Mouse (Mus musculus) small intestine, adult 2 months (tissue): ENCODE measurements around the gene Plcb2. TPM values are rescaled to one million over a fixed set of nuclear protein-coding genes. Genes with fewer than 3 reads are reported as not detected.

Source experiments
- H3K27ac ChIP-seq: fragments of 200-500 bp; 2 replicates; pipeline ENCODE4 v1.5.1; 2012; ENCODE audit warnings: low read depth, low read length, control low read depth, inconsistent platforms; ENCODE audit not compliant: insufficient read depth
- H3K27me3 ChIP-seq: fragments of 200-500 bp; 2 replicates; pipeline ENCODE4 v1.6.1; 2012; ENCODE audit warnings: mild to moderate bottlenecking, moderate library complexity, low read length, inconsistent platforms; ENCODE audit not compliant: control insufficient read depth, insufficient read depth
- H3K36me3 ChIP-seq: fragments of 200-500 bp; 2 replicates; pipeline ENCODE4 v1.6.1; 2012; ENCODE audit warnings: mild to moderate bottlenecking, low read length, control low read depth, inconsistent platforms; ENCODE audit not compliant: control insufficient read depth, insufficient read depth
- H3K4me1 ChIP-seq: fragments of 200-500 bp; 2 replicates; pipeline ENCODE4 v1.6.1; 2012; ENCODE audit warnings: low read length, inconsistent platforms, mixed read lengths; ENCODE audit not compliant: control insufficient read depth, insufficient read depth, insufficient read length
- H3K4me3 ChIP-seq: fragments of 200-500 bp; 2 replicates; pipeline ENCODE4 v1.5.1; 2012; ENCODE audit warnings: low read depth, mild to moderate bottlenecking, control low read depth, inconsistent platforms, low read length, moderate library complexity
- CTCF ChIP-seq: fragments of 200-500 bp; IDR thresholded peaks from 2 replicates; pipeline ENCODE4 v1.5.1; 2012; ENCODE audit warnings: low read depth, mild to moderate bottlenecking, control low read depth, inconsistent platforms, low read length, moderate library complexity, mixed read lengths; ENCODE audit not compliant: insufficient replicate concordance, insufficient read length; ENCODE audit errors: extremely low read depth
- POLR2A ChIP-seq: fragments of 200-500 bp; IDR thresholded peaks from 2 replicates; pipeline ENCODE4 v1.6.1; 2012; ENCODE audit warnings: low read depth, mild to moderate bottlenecking, control low read depth, inconsistent platforms, low read length, moderate library complexity
- WGBS: fragments of 180-500 bp; shearing (Covaris S2); methylation state at CpG from one replicate; pipeline ENCODE4 v1.1.7; 2018; 5-methylcytosine and 5-hydroxymethylcytosine counted together
- polyA plus RNA-seq: library from polyadenylated mRNA; depleted of rRNA; stranded (reverse); fragments of >200 nt; gene quantifications from 2 replicates; pipeline ENCODE4 v1.2.3, GENCODE M21; 2012

Plcb2 gene
- polyA plus RNA-seq, 1 experiment, result 6.2 TPM

- H3K27ac ChIP-seq, result 0 out of 2 replicates have a peak overlapping the region, but pooled peaks have one; percentile 46
- no peak overlapping the region for H3K4me3 ChIP-seq
- no peaks in the 10 kb centered on the region for H3K27me3 ChIP-seq
- peaks cover 3% of the 10 kb centered on the region; the same call in 1 of the 2 replicates for H3K36me3 ChIP-seq
- no peaks in the 10 kb centered on the region for H3K4me1 ChIP-seq
- WGBS, result 78% methylated on average over 16 of the region's 16 CpGs
- no peak for TF ChIP-seq CTCF
- TF ChIP-seq POLR2A, result no peak
These were observed 23.9 kb upstream of the Plcb2 start for GRCm38 (mm10) chr2:118751896-118752791.

DNA sequence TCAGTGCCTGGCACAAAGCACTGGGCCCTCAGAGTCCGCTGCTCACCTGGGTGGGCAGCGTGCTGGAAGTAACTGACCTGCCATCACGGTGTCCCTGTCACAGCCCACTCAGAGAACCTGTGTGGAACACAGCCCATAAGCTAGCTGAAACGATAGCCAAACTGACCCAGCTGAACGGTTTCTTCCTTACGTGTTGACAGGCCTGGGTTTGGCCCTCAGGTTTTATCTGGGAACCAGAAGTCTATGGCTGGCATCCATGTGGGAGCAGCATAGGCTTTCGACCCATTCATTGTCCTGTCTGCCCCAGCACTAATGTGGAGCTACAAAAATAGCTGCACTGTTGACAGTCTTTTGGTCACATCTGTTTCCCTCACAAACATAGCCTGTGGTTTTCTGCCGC, 22.2 kb upstream of the Plcb2 start:
- no peaks in the 10 kb centered on the region for H3K4me1 ChIP-seq
- H3K4me3 ChIP-seq, result no peak overlapping the region
- 81% methylated on average over 8 of the region's 8 CpGs for WGBS
- no peak overlapping the region for H3K27ac ChIP-seq
- peaks cover 3% of the 10 kb centered on the region; the same call in 1 of the 2 replicates for H3K36me3 ChIP-seq
- no peak for TF ChIP-seq CTCF
- no peak for TF ChIP-seq POLR2A
- no peaks in the 10 kb centered on the region for H3K27me3 ChIP-seq

DNA sequence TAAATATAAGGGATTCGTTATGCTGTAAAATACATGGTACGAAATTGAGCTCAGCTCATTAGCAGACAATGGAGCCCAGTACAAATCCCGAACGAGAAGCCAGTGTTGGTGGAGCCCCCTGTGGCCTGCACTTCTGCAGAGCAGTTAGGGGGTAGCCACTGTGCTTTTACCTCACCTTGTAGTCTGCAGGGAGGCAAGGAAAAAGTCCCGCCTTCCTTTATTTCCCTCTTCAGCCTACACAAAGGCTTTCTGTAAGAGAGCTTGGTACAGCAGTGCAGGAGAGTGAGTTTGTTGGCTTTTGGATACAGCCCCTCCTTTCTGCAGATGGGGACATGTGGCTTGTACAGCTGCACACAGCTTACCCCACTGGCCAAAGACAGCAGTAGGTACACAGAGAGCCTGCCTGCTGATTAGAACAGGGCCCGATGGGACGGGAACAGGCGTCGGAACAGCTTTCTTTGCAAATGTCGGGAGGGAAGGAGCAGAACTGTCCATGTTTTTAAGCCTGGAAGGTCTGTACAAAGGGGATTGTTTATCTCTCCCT, 21.2 kb upstream of the Plcb2 start:
- no peaks in the 10 kb centered on the region for H3K4me1 ChIP-seq
- no peak overlapping the region for H3K27ac ChIP-seq
- TF ChIP-seq CTCF (no peak), POLR2A (no peak)
- peaks cover 3% of the 10 kb centered on the region; the same call in 1 of the 2 replicates for H3K36me3 ChIP-seq
- 79% methylated on average over 10 of the region's 10 CpGs for WGBS
- no peak overlapping the region for H3K4me3 ChIP-seq
- no peaks in the 10 kb centered on the region for H3K27me3 ChIP-seq

DNA sequence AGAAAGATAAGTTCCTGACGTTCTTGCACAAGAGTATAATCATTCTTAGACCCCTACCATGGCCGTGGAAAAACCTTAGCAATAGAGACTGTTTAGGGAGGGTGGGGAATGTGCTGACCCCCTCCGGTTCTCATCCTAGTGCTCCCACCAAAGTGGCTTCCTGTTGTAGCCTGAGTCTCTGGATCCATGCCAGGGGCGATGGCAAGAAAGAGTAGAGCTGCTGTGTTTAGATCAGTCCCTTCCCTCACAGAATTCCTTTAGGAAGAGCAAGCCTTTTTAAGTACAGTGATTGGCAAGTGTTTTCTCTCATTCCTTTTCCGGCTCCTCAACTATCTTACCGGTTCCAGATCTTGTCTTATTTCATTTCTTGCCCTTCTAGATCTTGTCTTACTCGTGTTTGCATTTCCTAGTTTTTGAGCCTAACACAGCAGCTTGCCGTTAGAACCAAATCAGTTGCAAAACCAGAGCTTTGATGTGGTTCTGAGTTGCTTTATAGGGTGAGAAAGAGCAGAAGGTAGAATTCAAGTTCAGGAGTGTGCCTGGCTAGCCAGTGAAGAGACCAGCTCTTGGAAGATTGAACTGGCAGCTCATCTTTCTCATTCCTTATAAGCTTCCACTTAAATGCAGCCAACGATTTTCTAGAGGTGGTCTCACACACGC, 19.2 kb upstream of the Plcb2 start:
- 28% methylated on average over 10 of the region's 10 CpGs for WGBS
- Histone ChIP-seq H3K4me1 (no peaks in the 10 kb centered on the region), H3K27me3 (no peaks in the 10 kb centered on the region), H3K4me3 (peak overlapping the region; percentile 21; the same call in 1 of the 2 replicates), H3K36me3 (peaks cover 3% of the 10 kb centered on the region; the same call in 1 of the 2 replicates), H3K27ac (no peak overlapping the region; the same call in none of the 2 replicates)
- TF ChIP-seq CTCF (no peak), POLR2A (no peak)

DNA sequence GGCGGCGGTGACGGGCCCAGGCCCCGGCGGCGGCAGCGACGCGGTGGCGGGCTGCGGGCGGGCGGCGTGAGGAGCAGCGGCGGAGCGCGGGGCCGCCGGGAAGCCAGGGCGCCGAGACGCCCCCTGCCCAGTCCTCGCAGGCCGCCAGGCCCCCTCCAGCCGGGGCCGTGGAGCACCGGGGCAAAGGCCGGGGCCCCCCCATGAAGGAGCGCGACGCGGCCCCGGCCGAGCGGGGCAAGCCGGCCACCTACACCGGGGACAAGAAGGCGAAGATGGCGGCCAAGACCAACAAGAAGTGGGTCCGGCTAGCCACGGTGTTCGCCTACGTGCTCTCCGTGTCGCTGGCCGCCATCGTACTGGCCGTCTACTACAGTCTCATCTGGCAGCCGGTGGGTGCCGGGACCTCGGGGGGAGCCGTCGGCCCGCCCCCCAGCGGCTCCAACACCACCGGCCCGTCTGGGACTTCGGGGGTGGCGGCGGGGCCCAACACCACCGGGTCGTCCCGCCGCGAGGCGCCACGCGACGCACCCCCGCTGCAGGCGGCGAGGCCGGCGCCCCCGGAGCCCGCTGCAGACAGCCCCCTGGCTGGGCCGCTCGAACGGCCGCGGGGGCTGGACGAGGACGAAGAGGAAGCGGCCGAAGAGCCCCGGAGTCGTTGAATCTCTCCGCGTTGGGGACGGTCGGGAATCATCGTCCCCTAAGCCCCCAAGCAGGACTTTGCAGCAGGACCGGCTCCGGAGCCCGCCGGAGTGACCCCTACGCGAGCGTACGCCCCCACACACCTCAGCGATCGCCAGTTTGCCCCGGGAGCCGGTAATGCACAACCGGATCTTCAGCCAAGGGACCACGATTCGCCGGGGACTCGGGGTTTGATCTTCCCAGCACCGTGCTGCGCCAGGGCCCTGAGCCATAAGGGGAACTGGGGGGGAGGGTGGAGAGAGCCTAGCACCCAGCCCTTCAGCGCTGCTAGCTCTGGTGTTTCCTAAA, 18.0 kb upstream of the Plcb2 start:
- WGBS, result under 1% methylated on average over 113 of the region's 113 CpGs
- H3K4me1 ChIP-seq, result no peaks in the 10 kb centered on the region
- no peak for TF ChIP-seq POLR2A
- no peak for TF ChIP-seq CTCF
- H3K4me3 ChIP-seq, result peak overlapping the region; percentile 72
- H3K27ac ChIP-seq, result peak overlapping the region; percentile 2; the same call in 1 of the 2 replicates
- no peaks in the 10 kb centered on the region for H3K27me3 ChIP-seq
- H3K36me3 ChIP-seq, result 0 out of 2 replicates have a peak, but pooled peaks cover 3% of the 10 kb centered on the region

DNA sequence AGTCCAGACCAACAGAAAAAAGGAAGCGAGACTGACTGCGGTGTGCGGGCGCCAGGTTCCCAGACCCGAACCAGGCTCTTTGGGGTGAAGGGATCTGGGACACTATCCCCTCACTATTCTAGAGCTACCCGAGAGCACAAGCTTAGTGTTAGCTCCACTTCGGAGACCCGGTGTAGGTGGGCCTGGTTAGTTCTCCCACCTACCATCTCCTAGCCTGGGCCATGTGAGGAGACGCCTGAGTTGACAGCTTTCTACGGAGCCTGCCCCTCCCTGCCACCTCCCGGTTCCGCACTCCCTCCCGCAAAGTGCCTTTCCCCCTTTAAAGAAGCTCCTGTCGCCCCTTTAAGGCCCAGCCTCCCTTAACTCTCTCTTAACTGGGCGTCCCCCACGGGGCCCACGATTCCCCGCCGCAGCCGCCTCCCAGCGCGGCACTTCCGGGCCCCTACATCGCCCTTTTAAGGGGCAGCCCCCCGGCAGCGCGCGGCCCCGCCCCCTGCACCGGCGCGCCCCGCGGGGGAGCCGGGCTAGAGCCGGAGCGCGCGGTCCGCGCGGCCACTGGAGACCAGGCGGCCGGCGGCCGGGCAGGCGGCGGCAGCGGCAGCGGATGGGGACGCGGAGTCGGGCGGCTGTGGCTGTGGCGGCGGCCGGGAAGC, 17.1 kb upstream of the Plcb2 start, which contains the start of gene Inafm2:
TSS of gene Inafm2 (plus strand) at position 527 of the 653 bp plus-strand sequence.
- no peak for TF ChIP-seq CTCF
- peak; percentile 75 for TF ChIP-seq POLR2A
- 4% methylated on average over 57 of the region's 57 CpGs for WGBS

More for the DNA sequence above, 17.1 kb upstream of the Plcb2 start, which contains the start of gene Inafm2:
- H3K27ac ChIP-seq, result peak within 1 kb of the TSS; percentile 2; the same call in 1 of the 2 replicates
- H3K27me3 ChIP-seq, result no peaks in the 10 kb centered on the region
- peak within 1 kb of the TSS; percentile 72 for H3K4me3 ChIP-seq
- H3K36me3 ChIP-seq, result no peaks in the 10 kb centered on the region
- no peaks in the 10 kb centered on the region for H3K4me1 ChIP-seq
